Mouse (Mus musculus): ENCODE measurements at regions not wholly inside any gene's neighbourhood (a gene's known extent, or its start where the extent isn't known, plus 50 kb on each side); places are given as distances from the start of the nearest gene placed in this dataset.

- no peak for ATAC-seq (ENCODE audit: insufficient read depth)
- Histone ChIP-seq H3K9ac (no peak overlapping the region), H3K27me3 (ENCODE audit: insufficient read depth, low read length) (no peaks in the 10 kb centered on the region), H3K27ac (ENCODE audit: low read depth) (no peak overlapping the region), H3K36me3 (ENCODE audit: insufficient read depth) (no peaks in the 10 kb centered on the region), H3K4me3 (ENCODE audit: low read depth, low read length) (no peak overlapping the region), H3K9me3 (ENCODE audit: low read depth, low read length) (no peaks in the 10 kb centered on the region), H3K4me1 (ENCODE audit: insufficient read depth) (no peaks in the 10 kb centered on the region), H3K4me2 (no peak overlapping the region)
- 50% methylated on average over 2 of the region's 2 CpGs for WGBS
- TF ChIP-seq CTCF (IDR thresholded peaks at IDR 0.05; ENCODE audit: low read depth), result no peak
- DNase-seq, result no peak
These were observed 126.4 kb downstream of the Adra2a start for GRCm38 (mm10) chr19:54170361-54170760.

- no peaks in the 10 kb centered on the region for H3K4me1 ChIP-seq (ENCODE audit: insufficient read depth)
- H3K4me2 ChIP-seq, result no peak overlapping the region
- no peak overlapping the region for H3K27ac ChIP-seq (ENCODE audit: low read depth)
- no peak for TF ChIP-seq CTCF (IDR thresholded peaks at IDR 0.05; ENCODE audit: low read depth)
- H3K27me3 ChIP-seq (ENCODE audit: insufficient read depth, low read length), result no peaks in the 10 kb centered on the region
- H3K9ac ChIP-seq, result no peak overlapping the region
- DNase-seq (no peak), ATAC-seq (ENCODE audit: insufficient read depth) (no peak)
- 74% methylated on average over 14 of the region's 14 CpGs for WGBS
- H3K4me3 ChIP-seq (ENCODE audit: low read depth, low read length), result no peak overlapping the region
- H3K9me3 ChIP-seq (ENCODE audit: low read depth, low read length), result no peaks in the 10 kb centered on the region
- no peaks in the 10 kb centered on the region for H3K36me3 ChIP-seq (ENCODE audit: insufficient read depth)
These were observed 130.4 kb downstream of the Adra2a start for GRCm38 (mm10) chr19:54174090-54175055.

GRCm38 (mm10) chr19:54175766-54176165 lies 131.8 kb downstream of the Adra2a start:
- Histone ChIP-seq H3K4me1 (ENCODE audit: insufficient read depth) (no peaks in the 10 kb centered on the region), H3K9ac (no peak overlapping the region), H3K4me2 (no peak overlapping the region), H3K27ac (ENCODE audit: low read depth) (no peak overlapping the region), H3K9me3 (ENCODE audit: low read depth, low read length) (no peaks in the 10 kb centered on the region), H3K27me3 (ENCODE audit: insufficient read depth, low read length) (no peaks in the 10 kb centered on the region), H3K4me3 (ENCODE audit: low read depth, low read length) (no peak overlapping the region), H3K36me3 (ENCODE audit: insufficient read depth) (no peaks in the 10 kb centered on the region)
- no peak for TF ChIP-seq CTCF (IDR thresholded peaks at IDR 0.05; ENCODE audit: low read depth)
- DNase-seq, result peak; percentile 89
- ATAC-seq (ENCODE audit: insufficient read depth), result no peak
- WGBS, result 38% methylated on average over 7 of the region's 7 CpGs

- Histone ChIP-seq H3K27ac (ENCODE audit: low read depth) (no peak overlapping the region), H3K4me2 (no peak overlapping the region), H3K9me3 (ENCODE audit: low read depth, low read length) (no peaks in the 10 kb centered on the region), H3K9ac (no peak overlapping the region), H3K4me1 (ENCODE audit: insufficient read depth) (no peaks in the 10 kb centered on the region), H3K4me3 (ENCODE audit: low read depth, low read length) (no peak overlapping the region), H3K27me3 (ENCODE audit: insufficient read depth, low read length) (no peaks in the 10 kb centered on the region), H3K36me3 (ENCODE audit: insufficient read depth) (no peaks in the 10 kb centered on the region)
- DNase-seq, result peak; percentile 32
- 26% methylated on average over 6 of the region's 6 CpGs for WGBS
- TF ChIP-seq CTCF (IDR thresholded peaks at IDR 0.05; ENCODE audit: low read depth), result no peak
- ATAC-seq (ENCODE audit: insufficient read depth), result no peak
These were observed 133.5 kb downstream of the Adra2a start for GRCm38 (mm10) chr19:54177491-54177890.

- ATAC-seq (ENCODE audit: insufficient read depth) (no peak), DNase-seq (no peak)
- H3K4me1 ChIP-seq (ENCODE audit: insufficient read depth), result no peaks in the 10 kb centered on the region
- WGBS, result 19% methylated on average over 6 of the region's 6 CpGs
- H3K4me2 ChIP-seq, result no peak overlapping the region
- no peak overlapping the region for H3K9ac ChIP-seq
- H3K27ac ChIP-seq (ENCODE audit: low read depth), result no peak overlapping the region
- H3K27me3 ChIP-seq (ENCODE audit: insufficient read depth, low read length), result no peaks in the 10 kb centered on the region
- TF ChIP-seq CTCF (IDR thresholded peaks at IDR 0.05; ENCODE audit: low read depth), result no peak
- no peaks in the 10 kb centered on the region for H3K36me3 ChIP-seq (ENCODE audit: insufficient read depth)
- H3K9me3 ChIP-seq (ENCODE audit: low read depth, low read length), result no peaks in the 10 kb centered on the region
- no peak overlapping the region for H3K4me3 ChIP-seq (ENCODE audit: low read depth, low read length)
These were observed 156.5 kb downstream of the Adra2a start for GRCm38 (mm10) chr19:54200407-54200806.

GRCm38 (mm10) chr19:54202456-54202855 lies 158.5 kb downstream of the Adra2a start:
- Histone ChIP-seq H3K9me3 (ENCODE audit: low read depth, low read length) (no peaks in the 10 kb centered on the region), H3K4me2 (no peak overlapping the region), H3K4me3 (ENCODE audit: low read depth, low read length) (no peak overlapping the region), H3K4me1 (ENCODE audit: insufficient read depth) (no peaks in the 10 kb centered on the region), H3K27ac (ENCODE audit: low read depth) (no peak overlapping the region), H3K27me3 (ENCODE audit: insufficient read depth, low read length) (no peaks in the 10 kb centered on the region), H3K9ac (no peak overlapping the region), H3K36me3 (ENCODE audit: insufficient read depth) (no peaks in the 10 kb centered on the region)
- ATAC-seq (ENCODE audit: insufficient read depth), result no peak
- DNase-seq, result no peak
- TF ChIP-seq CTCF (IDR thresholded peaks at IDR 0.05; ENCODE audit: low read depth), result no peak
- WGBS, result 65% methylated on average over 6 of the region's 6 CpGs

GRCm38 (mm10) chr19:54206819-54207218 lies 162.9 kb downstream of the Adra2a start:
- no peaks in the 10 kb centered on the region for H3K4me1 ChIP-seq (ENCODE audit: insufficient read depth)
- H3K27ac ChIP-seq (ENCODE audit: low read depth), result no peak overlapping the region
- no peaks in the 10 kb centered on the region for H3K36me3 ChIP-seq (ENCODE audit: insufficient read depth)
- 51% methylated on average over 6 of the region's 6 CpGs for WGBS
- no peaks in the 10 kb centered on the region for H3K9me3 ChIP-seq (ENCODE audit: low read depth, low read length)
- no peaks in the 10 kb centered on the region for H3K27me3 ChIP-seq (ENCODE audit: insufficient read depth, low read length)
- DNase-seq (no peak), ATAC-seq (ENCODE audit: insufficient read depth) (no peak)
- H3K9ac ChIP-seq, result no peak overlapping the region
- H3K4me2 ChIP-seq, result no peak overlapping the region
- H3K4me3 ChIP-seq (ENCODE audit: low read depth, low read length), result no peak overlapping the region
- TF ChIP-seq CTCF (IDR thresholded peaks at IDR 0.05; ENCODE audit: low read depth), result peak; percentile 5; the same call in 1 of the 2 replicates

Data from lung, embryonic 14.5 days (tissue).